Mouse (Mus musculus): Measurements from ENCODE around the gene Oaz2.

The Oaz2 gene
- long read RNA-seq, experiment 1, partial matches to known transcripts, result 3 of 149 reads
- long read RNA-seq, experiment 1, other reads (novel, unspliced or antisense), result 146 of 149 reads
- long read RNA-seq, experiment 2, partial matches to known transcripts, result 3 of 164 reads
- long read RNA-seq, experiment 2, other reads (novel, unspliced or antisense), result 161 of 164 reads

- intact Hi-C loops (cut with DNase I), result loop anchor here (5.0 to 10.0 kb wide), 2 partner anchors 143 to 180 kb away; partner anchors contain the start of gene Ankdd1a
These were observed at the start of gene Oaz2 for GRCm38 (mm10) chr9:65667701-65668100. TSS of gene Oaz2 (plus strand) at chr9:65668001.

GRCm38 (mm10) chr9:65619311-65619710 lies 48.5 kb upstream of the Oaz2 start:
- intact Hi-C loops (cut with DNase I), result no loop called here

GRCm38 (mm10) chr9:65621196-65621595 lies 46.6 kb upstream of the Oaz2 start:
- intact Hi-C loops (cut with DNase I), result no loop called here

GRCm38 (mm10) chr9:65621666-65622065 lies 46.1 kb upstream of the Oaz2 start:
- intact Hi-C loops (cut with DNase I), result no loop called here

- intact Hi-C loops (cut with DNase I), result no loop called here
These were observed 45.0 kb upstream of the Oaz2 start for GRCm38 (mm10) chr9:65622826-65623225.

GRCm38 (mm10) chr9:65624266-65624665 lies 43.5 kb upstream of the Oaz2 start:
- intact Hi-C loops (cut with DNase I), result no loop called here

GRCm38 (mm10) chr9:65629025-65629766 lies 38.6 kb upstream of the Oaz2 start, which contains the start of gene Rbpms2:
TSS of gene Rbpms2 (plus strand) at chr9:65629648.
- intact Hi-C loops (cut with DNase I), result no loop called here

- intact Hi-C loops (cut with DNase I), result loop anchor here (2.0 kb wide), 1 partner anchor 19 kb away; no protein-coding TSS in a partner anchor
These were observed 37.8 kb upstream of the Oaz2 start for GRCm38 (mm10) chr9:65629767-65630630.

GRCm38 (mm10) chr9:65630631-65631353 lies 37.0 kb upstream of the Oaz2 start:
- intact Hi-C loops (cut with DNase I), result loop anchor here (2.0 kb wide), 1 partner anchor 18 kb away; no protein-coding TSS in a partner anchor

- intact Hi-C loops (cut with DNase I), result loop anchor here (2.0 kb wide), 1 partner anchor 17 kb away; no protein-coding TSS in a partner anchor
These were observed 36.3 kb upstream of the Oaz2 start for GRCm38 (mm10) chr9:65631354-65632021.

GRCm38 (mm10) chr9:65635766-65636165 lies 32.0 kb upstream of the Oaz2 start:
- intact Hi-C loops (cut with DNase I), result no loop called here

- intact Hi-C loops (cut with DNase I), result no loop called here
These were observed 30.9 kb upstream of the Oaz2 start for GRCm38 (mm10) chr9:65636926-65637325.

- intact Hi-C loops (cut with DNase I), result no loop called here
These were observed 28.7 kb upstream of the Oaz2 start for GRCm38 (mm10) chr9:65639065-65639464.

GRCm38 (mm10) chr9:65640838-65641410 lies 26.9 kb upstream of the Oaz2 start:
- intact Hi-C loops (cut with DNase I), result no loop called here

- intact Hi-C loops (cut with DNase I), result no loop called here
These were observed 26.3 kb upstream of the Oaz2 start for GRCm38 (mm10) chr9:65641446-65642052.

- intact Hi-C loops (cut with DNase I), result no loop called here
These were observed 25.3 kb upstream of the Oaz2 start for GRCm38 (mm10) chr9:65642546-65642945.

GRCm38 (mm10) chr9:65644960-65645359 lies 22.8 kb upstream of the Oaz2 start:
- intact Hi-C loops (cut with DNase I), result no loop called here

GRCm38 (mm10) chr9:65645984-65646383 lies 21.8 kb upstream of the Oaz2 start:
- intact Hi-C loops (cut with DNase I), result no loop called here

GRCm38 (mm10) chr9:65646782-65647181 lies 21.0 kb upstream of the Oaz2 start:
- intact Hi-C loops (cut with DNase I), result no loop called here
